Mouse (Mus musculus): ENCODE data around the gene Rhag.

Gene Rhag

GRCm38 (mm10) chr17:40875568-40875967 is 64.6 kb downstream of the Rhag start:
- no peak for DNase-seq (ENCODE audit: low spot score)

GRCm38 (mm10) chr17:40877741-40878140 is 66.8 kb downstream of the Rhag start:
- DNase-seq (ENCODE audit: low spot score) = no peak

- no peak for DNase-seq (ENCODE audit: low spot score)
Observed at GRCm38 (mm10) chr17:40879528-40879923, 68.6 kb downstream of the Rhag start.

- DNase-seq (ENCODE audit: low spot score) = no peak
Observed at GRCm38 (mm10) chr17:40879924-40880691, 69.2 kb downstream of the Rhag start, which contains the start of gene 9130008F23Rik. TSS of gene 9130008F23Rik (minus strand) at chr17:40880559.

GRCm38 (mm10) chr17:40882172-40882571 is 71.2 kb downstream of the Rhag start:
- no peak for DNase-seq (ENCODE audit: low spot score)

GRCm38 (mm10) chr17:40885155-40885554 is 74.2 kb downstream of the Rhag start:
- DNase-seq (ENCODE audit: low spot score) = no peak

GRCm38 (mm10) chr17:40887849-40888536 is 77.1 kb downstream of the Rhag start:
- no peak for DNase-seq (ENCODE audit: low spot score)
